Mouse (Mus musculus): ENCODE results near the gene Aaed1. TPM values are rescaled to one million over a fixed set of nuclear protein-coding genes. Genes with fewer than 3 reads are reported as not detected.
"Not testable (repeated sequence)": the region's sequence is repeated elsewhere in the genome, so short reads cannot be mapped to it uniquely, and the experiment has no call there.

Aaed1 gene
- polyA plus RNA-seq, 1 experiment from 2014 or later: 29.9 TPM

DNA sequence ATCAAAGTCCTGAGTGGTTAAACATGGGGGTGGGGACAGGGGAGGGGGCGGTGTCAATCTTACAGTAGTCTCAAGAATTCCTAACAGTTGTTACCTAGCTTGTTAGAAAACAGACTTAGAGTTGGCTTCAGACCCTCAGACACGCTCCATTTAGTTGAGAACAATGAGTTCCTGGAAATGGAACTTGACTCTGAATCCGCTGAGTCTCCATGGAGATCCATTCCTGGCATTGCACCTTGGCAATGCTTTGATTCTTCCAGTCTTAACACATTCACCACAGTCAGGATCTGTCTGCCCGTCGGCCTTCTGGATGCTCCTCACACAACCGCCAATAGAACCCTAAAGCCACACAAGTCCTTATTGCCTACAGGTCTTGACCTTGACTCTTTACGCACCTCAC is 52.6 kb downstream of the Aaed1 start:
- H3K27me3 ChIP-seq (replicated peaks; ENCODE audit: control insufficient read depth, insufficient read depth, low read length): no peaks in the 10 kb centered on the region
- H3K9ac ChIP-seq (ENCODE audit: low read depth, low read length): no peak overlapping the region
- no peak overlapping the region for H3K27ac ChIP-seq (ENCODE audit: low read depth, low read length)
- H3K4me2 ChIP-seq (replicated peaks; ENCODE audit: low read depth): no peak overlapping the region
- TF ChIP-seq CTCF (IDR thresholded peaks at IDR 0.05; ENCODE audit: low read depth): no peak
- ATAC-seq: no peak
- no peaks in the 10 kb centered on the region for H3K36me3 ChIP-seq (ENCODE audit: control insufficient read depth, insufficient read depth)
- whole genome bisulfite sequencing: 92% methylated on average over 7 of the region's 7 CpGs
- no peak overlapping the region for H3K4me3 ChIP-seq (ENCODE audit: low read depth, low read length)
- H3K9me3 ChIP-seq (ENCODE audit: control insufficient read depth): no peaks in the 10 kb centered on the region
- no peaks in the 10 kb centered on the region for H3K4me1 ChIP-seq (replicated peaks; ENCODE audit: control insufficient read depth, insufficient read depth, low read length)

DNA sequence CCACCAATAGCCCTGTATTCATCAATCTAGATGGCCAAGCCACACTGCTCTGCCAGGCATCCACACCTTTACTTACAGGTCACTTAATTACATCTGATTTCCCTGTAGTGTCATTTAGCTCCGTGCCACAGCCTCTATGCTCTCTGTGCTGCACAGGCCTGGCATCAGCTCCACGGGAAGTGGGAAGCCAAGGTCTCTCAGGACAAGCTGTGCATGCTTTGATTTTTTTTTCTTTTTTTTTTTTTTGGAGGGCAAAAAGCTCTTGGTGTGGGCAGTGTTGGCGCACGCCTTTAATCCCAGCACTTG is 54.0 kb downstream of the Aaed1 start:
- no peak for ATAC-seq
- TF ChIP-seq CTCF (IDR thresholded peaks at IDR 0.05; ENCODE audit: low read depth): no peak
- no peak overlapping the region for H3K4me2 ChIP-seq (replicated peaks; ENCODE audit: low read depth)
- H3K27ac ChIP-seq (ENCODE audit: low read depth, low read length): no peak overlapping the region
- H3K27me3 ChIP-seq (replicated peaks; ENCODE audit: control insufficient read depth, insufficient read depth, low read length): no peaks in the 10 kb centered on the region
- H3K4me3 ChIP-seq (ENCODE audit: low read depth, low read length): no peak overlapping the region
- no peak overlapping the region for H3K9ac ChIP-seq (ENCODE audit: low read depth, low read length)
- no peaks in the 10 kb centered on the region for H3K9me3 ChIP-seq (ENCODE audit: control insufficient read depth)
- H3K36me3 ChIP-seq (ENCODE audit: control insufficient read depth, insufficient read depth): no peaks in the 10 kb centered on the region
- no peaks in the 10 kb centered on the region for H3K4me1 ChIP-seq (replicated peaks; ENCODE audit: control insufficient read depth, insufficient read depth, low read length)
- 84% methylated on average over 4 of the region's 4 CpGs for WGBS

DNA sequence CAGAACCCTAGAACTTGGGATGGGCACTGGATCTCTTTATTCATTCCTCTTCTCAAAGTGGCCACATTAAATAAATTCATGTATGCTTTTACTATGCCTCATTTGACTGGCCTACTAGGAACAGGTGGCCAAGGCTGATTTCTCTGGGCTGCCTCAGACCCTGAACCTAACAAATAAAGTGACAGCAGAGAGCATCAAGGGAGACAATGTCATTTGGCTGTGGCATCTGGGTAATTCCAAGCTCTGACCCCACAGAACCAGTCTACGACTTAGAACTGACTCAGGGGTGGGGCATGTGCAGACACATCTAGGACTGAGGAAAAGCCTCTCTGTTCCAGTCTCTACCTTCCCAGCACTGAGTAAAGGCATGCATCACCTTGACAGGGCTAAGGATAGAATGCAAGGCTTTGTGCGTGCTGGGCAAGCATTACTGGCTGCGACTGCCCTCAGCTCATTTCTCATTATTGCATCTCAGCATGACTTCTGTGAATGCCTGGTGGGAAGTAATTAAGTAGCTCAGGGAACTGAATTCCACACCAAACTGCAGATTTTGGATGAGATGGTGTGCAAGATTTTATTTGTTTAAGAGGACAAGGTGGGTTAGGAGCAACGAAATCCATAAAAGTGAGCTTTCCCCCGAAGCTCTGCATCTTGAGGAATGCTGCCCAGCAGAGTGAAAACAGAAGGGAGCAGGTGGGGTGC is 54.5 kb downstream of the Aaed1 start:
- no peaks in the 10 kb centered on the region for H3K27me3 ChIP-seq (replicated peaks; ENCODE audit: control insufficient read depth, insufficient read depth, low read length)
- no peak for TF ChIP-seq CTCF (IDR thresholded peaks at IDR 0.05; ENCODE audit: low read depth)
- H3K4me2 ChIP-seq (replicated peaks; ENCODE audit: low read depth): no peak overlapping the region
- H3K9ac ChIP-seq (ENCODE audit: low read depth, low read length): no peak overlapping the region
- H3K9me3 ChIP-seq (ENCODE audit: control insufficient read depth): no peaks in the 10 kb centered on the region
- H3K36me3 ChIP-seq (ENCODE audit: control insufficient read depth, insufficient read depth): no peaks in the 10 kb centered on the region
- H3K4me3 ChIP-seq (ENCODE audit: low read depth, low read length): no peak overlapping the region
- H3K27ac ChIP-seq (ENCODE audit: low read depth, low read length): no peak overlapping the region
- no peak for ATAC-seq
- 55% methylated on average over 5 of the region's 5 CpGs for WGBS
- H3K4me1 ChIP-seq (replicated peaks; ENCODE audit: control insufficient read depth, insufficient read depth, low read length): no peaks in the 10 kb centered on the region

DNA sequence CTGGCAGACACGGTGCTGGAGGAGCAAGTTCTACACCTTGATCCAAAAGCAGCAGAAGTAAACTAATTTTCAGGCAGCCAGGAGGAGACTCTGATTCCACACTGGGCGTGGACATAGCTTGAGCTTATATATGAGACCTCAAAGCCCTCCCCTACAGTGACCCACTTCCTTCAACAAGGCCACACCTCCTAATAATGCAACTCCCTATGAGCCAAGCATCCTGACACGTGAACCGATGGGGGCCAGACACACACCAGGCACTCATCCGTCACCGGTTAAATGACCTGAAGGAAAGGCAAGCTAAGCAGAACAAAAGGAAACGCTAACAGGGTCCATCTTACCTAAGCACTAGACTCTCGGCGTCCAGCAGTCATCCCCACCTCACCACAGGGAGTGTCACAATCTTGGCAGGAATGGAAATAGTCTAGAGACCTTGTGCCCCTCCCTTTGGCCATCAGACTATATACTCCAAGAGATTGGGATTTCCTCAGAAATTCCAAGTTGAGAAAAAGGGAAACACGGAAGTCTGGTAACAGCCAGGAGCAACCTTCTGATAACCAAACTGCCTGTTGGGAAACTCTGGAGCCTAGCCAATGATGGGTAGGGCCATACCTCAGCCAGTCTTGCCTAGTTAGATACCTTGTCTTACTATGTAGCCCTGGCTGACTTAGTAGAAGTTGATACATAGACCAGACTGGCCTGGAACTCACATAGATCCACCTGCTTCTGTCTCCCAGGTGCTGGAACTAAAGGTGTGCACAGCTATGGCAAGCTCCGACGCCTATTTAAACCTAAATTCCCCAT is 55.3 kb downstream of the Aaed1 start:
- H3K9me3 ChIP-seq (ENCODE audit: control insufficient read depth): no peaks in the 10 kb centered on the region
- H3K27ac ChIP-seq (ENCODE audit: low read depth, low read length): no peak overlapping the region
- no peak for TF ChIP-seq CTCF (IDR thresholded peaks at IDR 0.05; ENCODE audit: low read depth)
- no peaks in the 10 kb centered on the region for H3K36me3 ChIP-seq (ENCODE audit: control insufficient read depth, insufficient read depth)
- no peak overlapping the region for H3K9ac ChIP-seq (ENCODE audit: low read depth, low read length)
- H3K4me1 ChIP-seq (replicated peaks; ENCODE audit: control insufficient read depth, insufficient read depth, low read length): no peaks in the 10 kb centered on the region
- no peak overlapping the region for H3K4me2 ChIP-seq (replicated peaks; ENCODE audit: low read depth)
- 67% methylated on average over 12 of the region's 12 CpGs for WGBS
- no peak overlapping the region for H3K4me3 ChIP-seq (ENCODE audit: low read depth, low read length)
- ATAC-seq: peak; percentile 69
- no peaks in the 10 kb centered on the region for H3K27me3 ChIP-seq (replicated peaks; ENCODE audit: control insufficient read depth, insufficient read depth, low read length)

DNA sequence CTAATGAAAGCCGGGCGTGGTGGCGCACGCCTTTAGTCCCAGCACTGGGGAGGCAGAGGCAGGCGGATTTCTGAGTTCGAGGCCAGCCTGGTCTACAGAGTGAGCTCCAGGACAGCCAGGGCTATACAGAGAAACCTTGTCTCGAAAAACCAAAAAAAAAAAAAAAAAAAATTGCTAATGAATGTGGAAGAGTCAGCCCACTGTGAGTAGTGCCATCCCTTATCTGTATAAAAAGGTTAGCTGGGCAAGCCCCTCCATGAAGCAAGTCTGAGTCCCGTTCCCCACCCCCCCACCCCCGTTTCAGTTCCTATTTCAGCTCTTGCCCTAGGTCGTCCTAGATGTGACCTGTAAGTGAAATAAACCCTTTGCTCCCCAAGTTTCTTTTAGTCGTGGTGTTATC is 58.3 kb downstream of the Aaed1 start:
- not testable (repeated sequence) for H3K36me3 ChIP-seq (ENCODE audit: control insufficient read depth, insufficient read depth); ATAC-seq; H3K27me3 ChIP-seq (replicated peaks; ENCODE audit: control insufficient read depth, insufficient read depth, low read length); H3K27ac ChIP-seq (ENCODE audit: low read depth, low read length); H3K4me2 ChIP-seq (replicated peaks; ENCODE audit: low read depth); H3K9ac ChIP-seq (ENCODE audit: low read depth, low read length); H3K9me3 ChIP-seq (ENCODE audit: control insufficient read depth); H3K4me3 ChIP-seq (ENCODE audit: low read depth, low read length); H3K4me1 ChIP-seq (replicated peaks; ENCODE audit: control insufficient read depth, insufficient read depth, low read length)
- WGBS: 83% methylated on average over 11 of the region's 11 CpGs

DNA sequence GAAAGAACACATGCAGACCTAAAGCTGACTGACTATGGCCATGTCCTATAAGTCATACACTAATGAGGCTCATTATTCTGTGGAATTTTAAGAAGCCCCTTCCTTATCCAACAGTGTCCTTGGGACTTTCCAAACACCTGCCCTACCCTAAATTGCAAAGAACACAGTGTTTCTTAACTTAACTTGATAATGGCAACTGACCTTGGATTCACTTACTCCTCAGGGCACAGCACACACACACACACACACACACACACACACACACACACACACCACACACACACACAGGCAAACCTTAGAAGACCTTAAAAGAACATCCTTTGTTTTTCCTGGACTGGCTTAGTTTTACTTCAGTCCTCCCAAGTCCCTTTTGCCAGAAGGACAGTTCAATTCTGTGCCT is 58.8 kb downstream of the Aaed1 start:
- Histone ChIP-seq H3K27me3 (replicated peaks; ENCODE audit: control insufficient read depth, insufficient read depth, low read length) (no peaks in the 10 kb centered on the region), H3K36me3 (ENCODE audit: control insufficient read depth, insufficient read depth) (no peaks in the 10 kb centered on the region), H3K4me3 (ENCODE audit: low read depth, low read length) (no peak overlapping the region), H3K9me3 (ENCODE audit: control insufficient read depth) (no peaks in the 10 kb centered on the region), H3K9ac (ENCODE audit: low read depth, low read length) (no peak overlapping the region), H3K4me1 (replicated peaks; ENCODE audit: control insufficient read depth, insufficient read depth, low read length) (0 out of 2 replicates have a peak, but pooled peaks cover 2% of the 10 kb centered on the region), H3K27ac (ENCODE audit: low read depth, low read length) (no peak overlapping the region), H3K4me2 (replicated peaks; ENCODE audit: low read depth) (no peak overlapping the region)
- no peak for ATAC-seq
- no peak for TF ChIP-seq CTCF (IDR thresholded peaks at IDR 0.05; ENCODE audit: low read depth)
